ENCODE assay signal across 8 mouse cellular contexts in the genomic region with DNA sequence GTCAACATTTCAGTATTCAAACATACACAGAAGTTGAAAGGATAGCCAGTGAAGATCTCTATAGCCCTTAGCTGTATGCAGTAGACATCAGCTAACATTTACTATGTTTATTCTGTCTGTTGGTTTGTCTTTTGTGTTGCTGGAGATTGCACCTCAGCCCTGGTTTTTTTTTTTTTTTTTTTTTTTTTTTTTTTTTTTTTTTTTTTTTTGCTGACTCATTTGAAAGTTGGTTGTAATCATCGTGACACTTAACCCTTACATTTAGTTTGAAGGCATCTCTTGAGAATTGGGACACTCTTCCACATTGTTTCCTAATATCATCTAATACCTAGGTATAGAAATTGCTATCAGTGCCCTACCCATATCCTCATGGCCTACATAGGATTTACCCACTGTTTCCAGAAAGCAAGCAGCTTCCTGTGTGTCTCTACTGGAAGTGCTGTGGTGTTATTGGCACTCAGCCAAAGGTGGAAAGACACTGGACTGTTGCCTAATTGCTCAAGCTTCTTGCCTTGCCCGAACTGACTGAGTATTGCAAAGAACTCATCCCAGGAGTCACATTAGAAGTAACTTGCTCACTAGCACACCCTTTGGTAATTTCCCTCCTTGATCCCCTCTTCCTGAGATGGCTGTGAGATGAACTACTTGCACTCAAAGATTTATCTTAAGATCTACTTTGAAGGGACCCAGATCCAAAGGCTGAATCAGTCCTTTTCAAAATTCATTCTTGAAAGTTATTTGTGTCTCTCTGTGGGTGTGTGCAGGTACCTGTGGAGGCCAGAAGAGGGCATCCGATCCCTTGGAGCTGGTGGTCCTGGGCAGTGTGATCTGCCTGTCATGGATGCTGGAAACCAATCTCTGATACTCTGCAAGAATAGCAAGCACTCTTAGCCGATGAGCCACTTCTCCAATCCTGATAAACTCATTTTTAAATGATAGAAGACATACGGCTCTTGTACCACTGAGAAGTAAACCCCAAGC. TPM values are rescaled to one million over a fixed set of nuclear protein-coding genes. Genes with fewer than 3 reads are reported as not detected.
DNase-seq lines count a peak whose midpoint lies in the region; TF ChIP-seq lines count a peak whose summit lies in the region.

No protein-coding gene starts in this region.

- no peaks in the 10 kb centered on the region for H3K36me3 ChIP-seq in heart, embryonic 10.5 days
- no peaks in the 10 kb centered on the region for H3K36me3 ChIP-seq in E14TG2a.4 (ENCODE audit: insufficient read depth, low read length)
- H3K36me3 ChIP-seq in midbrain, embryonic 10.5 days = no peaks in the 10 kb centered on the region

- TF ChIP-seq CTCF in E14TG2a.4 (conservative IDR thresholded peaks at IDR 0.05; ENCODE audit: low read length) = peak; percentile 49
- peak; percentile 43; the same call in 1 of the 2 replicates for TF ChIP-seq CTCF in brain, embryonic 14.5 days (IDR thresholded peaks at IDR 0.05; ENCODE audit: borderline replicate concordance, extremely low read depth, insufficient read depth, insufficient read length)

- H3K4me1 ChIP-seq in heart, embryonic 10.5 days = peaks cover 4% of the 10 kb centered on the region
- no peaks in the 10 kb centered on the region for H3K4me1 ChIP-seq in E14TG2a.4 (replicated peaks; ENCODE audit: low read depth, low read length)
- peaks cover 12% of the 10 kb centered on the region for H3K4me1 ChIP-seq in midbrain, embryonic 10.5 days

- peak; percentile 35 to 54 for DNase-seq in heart, adult 18-20 months
- DNase-seq in heart, embryonic 10.5 days (ENCODE audit: low spot score) = no peak
- DNase-seq in brain, embryonic 14.5 days (ENCODE audit: low read depth) = no peak
- DNase-seq in lung, postnatal 10 days = peak; percentile 75
- no peak for DNase-seq in midbrain, embryonic 10.5 days (ENCODE audit: low spot score)
- no peak for DNase-seq in layer of hippocampus, postnatal 36 days
- no peak for DNase-seq in gastrocnemius, postnatal 14 days

- no peak overlapping the region for H3K27ac ChIP-seq in heart, embryonic 10.5 days
- H3K27ac ChIP-seq in midbrain, embryonic 10.5 days (replicated peaks) = no peak overlapping the region

- H3K9me3 ChIP-seq in heart, embryonic 10.5 days = no peaks in the 10 kb centered on the region
- H3K9me3 ChIP-seq in E14TG2a.4 (ENCODE audit: low read length) = no peaks in the 10 kb centered on the region
- H3K9me3 ChIP-seq in midbrain, embryonic 10.5 days (replicated peaks) = no peaks in the 10 kb centered on the region

- intact Hi-C loops in gastrocnemius, postnatal 14 days (cut with DNase I; ENCODE audit: low total_unique reads) = loop anchor here (10.0 kb wide), 1 partner anchor 225 kb away; a partner anchor contains a TSS

- TF ChIP-seq POLR2A in brain, embryonic 14.5 days (IDR thresholded peaks at IDR 0.05; ENCODE audit: borderline replicate concordance, extremely low read depth, insufficient read depth, insufficient read length, poor library complexity, severe bottlenecking) = no peak

- H3K27me3 ChIP-seq in heart, embryonic 10.5 days (ENCODE audit: insufficient read depth, poor library complexity, severe bottlenecking) = no peaks in the 10 kb centered on the region
- H3K27me3 ChIP-seq in E14TG2a.4 (ENCODE audit: insufficient read depth, low read length) = no peaks in the 10 kb centered on the region
- no peaks in the 10 kb centered on the region for H3K27me3 ChIP-seq in midbrain, embryonic 10.5 days (ENCODE audit: low read depth, poor library complexity, severe bottlenecking)

- H3K4me3 ChIP-seq in heart, embryonic 10.5 days = no peak overlapping the region
- no peak overlapping the region for H3K4me3 ChIP-seq in E14TG2a.4 (replicated peaks; ENCODE audit: low read length)
- no peak overlapping the region for H3K4me3 ChIP-seq in midbrain, embryonic 10.5 days

- WGBS in heart, embryonic 10.5 days = 61% methylated on average over 5 of the region's 5 CpGs
- 78% methylated on average over 5 of the region's 5 CpGs for WGBS in midbrain, embryonic 10.5 days

RNA-seq across cellular contexts. Expression of a gene that starts 1.9 kb away (rescaled TPM):
- total RNA-seq in heart, adult 18-20 months (2021) = under 1 TPM in 1 of 2 experiments, not detected in 1; 0.28 TPM
- polyA plus RNA-seq in heart, embryonic 10.5 days (2016; fragmentation: Nextera tagmentation; extraction: Ambion mirVana) = 0.40 TPM in 1 of 2 replicates, not detected in the other
- 0.05 TPM in 1 of 2 replicates, not detected in the other for polyA plus RNA-seq in brain, embryonic 14.5 days (2012; rRNA removed)
- polyA plus RNA-seq in midbrain, embryonic 10.5 days (2016; fragmentation: Nextera tagmentation; extraction: Ambion mirVana) = 0.09 TPM in 1 of 2 replicates, not detected in the other
- not detected for total RNA-seq in layer of hippocampus, postnatal 36 days (2021)
- under 1 TPM; 0.24 to 0.45 TPM for total RNA-seq in gastrocnemius, postnatal 14 days (2021)

RNA-seq across cellular contexts. Expression of a gene that starts 24.6 kb away (rescaled TPM):
- 10 to 100 TPM; 26.3 to 30.1 TPM for total RNA-seq in heart, adult 18-20 months (2021)
- polyA plus RNA-seq in heart, embryonic 10.5 days (2016; fragmentation: Nextera tagmentation; extraction: Ambion mirVana) = 128 and 152 TPM in 2 replicates
- 42.6 and 64.5 TPM in 2 replicates for polyA plus RNA-seq in brain, embryonic 14.5 days (2012; rRNA removed)
- polyA plus RNA-seq in midbrain, embryonic 10.5 days (2016; fragmentation: Nextera tagmentation; extraction: Ambion mirVana) = 205 and 212 TPM in 2 replicates
- 10 to 100 TPM; 52.3 to 52.4 TPM for total RNA-seq in layer of hippocampus, postnatal 36 days (2021)
- total RNA-seq in gastrocnemius, postnatal 14 days (2021) = 10 to 100 TPM; 38.8 to 41.7 TPM

RNA-seq across cellular contexts. Expression of a gene that starts 53.2 kb away (rescaled TPM):
- total RNA-seq in heart, adult 18-20 months (2021) = 10 to 100 TPM; 35.0 to 38.6 TPM
- 11.6 and 14.1 TPM in 2 replicates for polyA plus RNA-seq in heart, embryonic 10.5 days (2016; fragmentation: Nextera tagmentation; extraction: Ambion mirVana)
- polyA plus RNA-seq in brain, embryonic 14.5 days (2012; rRNA removed) = 15.4 and 19.2 TPM in 2 replicates
- polyA plus RNA-seq in midbrain, embryonic 10.5 days (2016; fragmentation: Nextera tagmentation; extraction: Ambion mirVana) = 7.6 and 9.2 TPM in 2 replicates
- 10 to 100 TPM; 61.8 to 67.7 TPM for total RNA-seq in layer of hippocampus, postnatal 36 days (2021)
- 10 to 100 TPM; 39.4 to 50.8 TPM for total RNA-seq in gastrocnemius, postnatal 14 days (2021)

Comparison
In these comparisons a context has a peak if more than half of its experiments do, and no peak if none do; other contexts are left out.
1. DNase-seq: peak in heart, adult 18-20 months (2 of 2) and lung, postnatal 10 days (single experiment); none in heart, embryonic 10.5 days (single experiment), brain, embryonic 14.5 days (single experiment), midbrain, embryonic 10.5 days (single experiment), layer of hippocampus, postnatal 36 days (0 of 2) and gastrocnemius, postnatal 14 days (single experiment).